Mouse (Mus musculus): ENCODE results near the gene Tpx2.

DNA sequence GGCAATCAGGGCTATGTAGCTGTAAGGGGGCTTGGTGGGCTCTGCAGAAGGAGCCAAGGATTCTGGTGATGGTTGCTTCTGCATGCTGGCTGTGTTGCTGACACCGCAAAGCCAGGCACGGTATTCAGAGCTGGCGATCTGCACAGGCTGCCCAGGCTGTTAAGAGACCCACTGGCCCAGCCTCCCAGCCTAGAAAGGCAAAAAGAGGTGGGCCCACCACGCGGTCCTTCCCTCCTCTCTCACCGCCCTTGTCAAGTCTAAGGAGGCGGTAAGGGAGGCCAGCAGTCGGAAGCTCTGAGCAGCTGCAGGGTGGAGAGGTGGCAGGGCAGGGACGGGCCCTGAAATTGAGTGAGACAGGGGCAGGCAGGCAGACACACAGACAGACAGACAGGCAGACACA lies 85.3 kb downstream of the Tpx2 start, which contains the start of gene Foxs1:
- TF ChIP-seq CTCF (IDR thresholded peaks at IDR 0.05; ENCODE audit: control insufficient read depth, insufficient read depth, insufficient read length) (no peak), CEBPB (IDR thresholded peaks at IDR 0.05; ENCODE audit: low read depth) (no peak), USF1 (IDR thresholded peaks at IDR 0.05; ENCODE audit: low read depth) (no peak), MAX (IDR thresholded peaks at IDR 0.05) (peak; percentile 64), FOSL1 (IDR thresholded peaks at IDR 0.05; ENCODE audit: insufficient read depth, low read length, poor library complexity, severe bottlenecking) (no peak), MYOG (IDR thresholded peaks at IDR 0.05; ENCODE audit: control insufficient read depth, extremely low read depth, insufficient read length) (no peak), MYOD1 (IDR thresholded peaks at IDR 0.05; ENCODE audit: control insufficient read depth, insufficient read length, low read depth) (no peak)

Measured in C2C12 (cell line).